Mouse (Mus musculus) megakaryocyte, embryonic 14.5 days (primary cell): ENCODE measurements at regions not wholly inside any gene's neighbourhood (a gene's known extent, or its start where the extent isn't known, plus 50 kb on each side); places are given as distances from the start of the nearest gene placed in this dataset.
"Not testable (repeated sequence)": the region's sequence is repeated elsewhere in the genome, so short reads cannot be mapped to it uniquely, and the experiment has no call there.

ENCODE experiments used
- H3K27me3 ChIP-seq: replicated peaks from 2 replicates; pipeline ENCODE3; 2012; ENCODE audit warnings: inconsistent platforms
- H3K36me3 ChIP-seq: replicated peaks from 2 replicates; pipeline ENCODE3; 2012; ENCODE audit warnings: low read length, inconsistent platforms, mixed read lengths
- H3K4me1 ChIP-seq: 2 replicates; pipeline ENCODE4 v1.6.1; 2012; ENCODE audit warnings: inconsistent platforms
- H3K4me3 ChIP-seq: replicated peaks from 2 replicates; pipeline ENCODE3; 2012; ENCODE audit warnings: moderate library complexity, mild to moderate bottlenecking, inconsistent platforms
- H3K9me3 ChIP-seq: 2 replicates; pipeline ENCODE4 v1.6.1; 2012; ENCODE audit warnings: inconsistent platforms
- FLI1 ChIP-seq: IDR thresholded peaks from 2 replicates; pipeline ENCODE4 v1.6.1; 2012; ENCODE audit warnings: low read length, inconsistent platforms, mixed read lengths
- GATA1 ChIP-seq: IDR thresholded peaks from 3 replicates; pipeline ENCODE4 v1.6.1; 2012; ENCODE audit warnings: mixed read lengths, low read length, inconsistent platforms, borderline replicate concordance

DNA sequence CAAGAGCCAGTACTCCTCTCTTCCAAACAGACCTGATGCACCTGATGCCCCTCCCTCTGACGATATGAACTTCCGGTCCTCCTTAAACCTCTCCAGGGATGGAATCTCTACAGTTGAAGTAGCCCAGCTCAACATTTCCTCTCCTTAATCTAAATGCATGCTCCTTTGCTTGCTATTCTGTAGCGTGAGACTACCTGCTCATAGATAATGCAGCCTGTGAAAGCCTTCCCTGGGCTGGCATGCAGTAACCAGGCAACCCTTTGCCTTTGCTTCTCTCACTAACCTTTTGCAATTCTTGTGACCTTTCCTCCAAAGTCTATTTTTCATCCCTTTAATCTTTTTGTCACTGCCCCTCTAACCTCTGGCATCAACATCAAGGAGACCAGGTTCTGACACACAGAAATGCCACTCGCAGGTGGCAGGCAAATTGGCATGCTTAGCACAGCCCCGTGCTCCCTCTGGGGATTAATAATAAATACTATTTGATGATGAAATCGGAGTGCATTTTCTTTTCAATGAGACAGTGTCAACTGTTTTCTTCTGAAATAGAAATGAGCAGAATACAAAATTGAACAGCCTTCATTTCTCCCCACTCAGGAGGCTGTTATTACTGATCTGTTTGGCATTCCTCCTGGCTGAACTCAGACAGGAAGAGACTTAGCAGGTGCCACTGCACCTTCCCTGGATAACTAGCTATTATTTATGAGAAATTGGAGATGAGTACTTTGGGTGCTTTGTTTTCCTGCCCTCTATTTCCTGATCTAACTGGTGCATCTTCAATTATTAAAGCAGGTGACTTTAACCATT lies 249.8 kb upstream of the Pbx1 start:
- no peak overlapping the region for H3K4me3 ChIP-seq
- 0 out of 2 replicates have a peak, but pooled peaks cover 3% of the 10 kb centered on the region for H3K9me3 ChIP-seq
- H3K36me3 ChIP-seq: no peaks in the 10 kb centered on the region
- H3K4me1 ChIP-seq: no peaks in the 10 kb centered on the region
- TF ChIP-seq FLI1 (no peak), GATA1 (no peak)
- no peaks in the 10 kb centered on the region for H3K27me3 ChIP-seq

DNA sequence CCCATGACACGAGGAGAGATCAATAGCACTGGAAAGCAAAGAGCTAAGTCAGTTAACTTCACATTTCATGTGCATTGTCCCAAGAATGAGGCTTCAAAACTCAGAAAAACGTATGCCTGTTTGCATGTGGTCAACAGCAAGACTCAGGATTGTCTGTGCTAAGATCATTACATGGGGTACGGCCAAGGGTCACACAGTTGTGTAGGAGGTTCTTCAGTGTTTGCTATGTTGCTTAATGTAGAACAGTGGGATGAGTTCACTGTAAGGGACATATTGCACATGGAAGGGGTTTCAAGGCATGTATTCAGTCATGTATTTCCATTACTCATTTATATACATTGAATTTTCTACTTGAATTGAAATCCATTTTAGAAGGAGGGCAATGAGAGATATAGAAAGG lies 248.6 kb upstream of the Pbx1 start:
- no peaks in the 10 kb centered on the region for H3K36me3 ChIP-seq
- 0 out of 2 replicates have a peak, but pooled peaks cover 4% of the 10 kb centered on the region for H3K9me3 ChIP-seq
- no peaks in the 10 kb centered on the region for H3K27me3 ChIP-seq
- TF ChIP-seq GATA1: no peak
- TF ChIP-seq FLI1: no peak
- H3K4me1 ChIP-seq: no peaks in the 10 kb centered on the region
- H3K4me3 ChIP-seq: no peak overlapping the region

DNA sequence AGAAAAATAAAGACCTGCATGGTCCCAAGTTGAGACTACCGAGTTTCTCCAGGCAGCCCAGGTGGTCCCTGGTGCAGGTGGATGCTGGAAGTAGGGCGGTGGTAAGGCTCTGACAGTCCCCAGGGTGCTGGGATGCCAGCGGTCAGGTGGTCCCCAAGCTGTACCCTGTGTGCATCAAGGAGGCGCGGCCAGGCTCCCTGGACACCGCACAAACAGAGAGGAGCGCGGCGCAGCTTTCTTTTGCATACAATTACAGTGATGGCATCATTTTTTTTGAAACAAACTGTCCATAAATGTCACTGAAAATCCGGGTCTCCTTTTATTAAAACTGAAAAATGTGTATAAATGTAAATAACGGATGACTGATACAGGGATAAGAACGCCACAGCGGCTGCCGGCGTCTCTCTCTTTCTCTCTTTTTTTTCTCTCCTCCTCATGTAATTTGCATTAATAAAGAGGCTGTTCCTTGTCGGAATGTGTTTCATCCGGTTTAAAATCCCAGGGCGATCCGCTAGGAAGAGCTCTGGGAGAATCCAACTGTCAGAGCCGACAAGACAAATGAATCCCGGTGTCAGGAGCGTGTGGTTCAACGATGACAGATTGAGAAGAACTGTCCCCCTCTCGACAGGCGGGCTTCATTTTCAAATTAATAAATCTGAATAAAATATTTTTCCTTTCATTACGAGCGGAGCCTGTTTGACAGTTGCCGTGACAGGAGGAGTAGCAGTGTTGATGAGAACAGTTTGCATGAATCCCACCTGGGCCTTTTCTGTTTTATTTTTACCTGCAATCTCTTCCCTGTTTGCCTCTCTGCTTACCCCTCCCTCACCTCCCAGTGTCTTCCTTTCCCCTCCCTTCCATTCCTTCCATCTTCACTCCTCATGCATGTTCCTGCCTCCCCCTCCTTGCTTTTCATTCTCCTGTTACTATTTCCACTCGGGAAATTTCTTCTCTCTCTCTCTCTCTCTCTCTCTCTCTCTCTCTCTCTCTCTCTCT lies 244.6 kb upstream of the Pbx1 start:
- 0 out of 2 replicates have a peak, but pooled peaks cover 7% of the 10 kb centered on the region for H3K9me3 ChIP-seq
- no peak overlapping the region for H3K4me3 ChIP-seq
- H3K27me3 ChIP-seq: no peaks in the 10 kb centered on the region
- H3K4me1 ChIP-seq: no peaks in the 10 kb centered on the region
- TF ChIP-seq GATA1 (no peak), FLI1 (no peak)
- no peaks in the 10 kb centered on the region for H3K36me3 ChIP-seq

DNA sequence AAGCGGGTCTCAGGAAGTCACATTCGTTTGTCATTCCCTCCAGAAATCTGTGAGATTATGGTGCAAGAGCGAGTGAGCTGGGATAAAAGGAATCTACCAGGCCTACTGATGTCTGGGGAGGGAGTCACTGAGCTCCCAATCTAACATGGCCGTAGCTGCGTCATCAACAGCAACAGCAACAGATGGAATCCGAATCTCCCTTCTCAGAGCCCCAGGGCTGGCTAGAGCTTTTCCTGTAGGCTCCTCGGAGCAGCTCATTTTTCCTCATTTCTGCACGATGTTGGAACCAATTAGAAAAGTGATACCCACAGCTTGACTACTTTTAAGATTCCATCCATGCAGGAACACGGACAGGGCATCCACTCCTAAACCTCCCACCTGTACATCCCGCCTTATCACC lies 243.7 kb upstream of the Pbx1 start:
- no peaks in the 10 kb centered on the region for H3K4me1 ChIP-seq
- no peak overlapping the region for H3K4me3 ChIP-seq
- H3K27me3 ChIP-seq: no peaks in the 10 kb centered on the region
- 0 out of 2 replicates have a peak, but pooled peaks cover 7% of the 10 kb centered on the region for H3K9me3 ChIP-seq
- no peak for TF ChIP-seq FLI1
- TF ChIP-seq GATA1: no peak
- no peaks in the 10 kb centered on the region for H3K36me3 ChIP-seq

DNA sequence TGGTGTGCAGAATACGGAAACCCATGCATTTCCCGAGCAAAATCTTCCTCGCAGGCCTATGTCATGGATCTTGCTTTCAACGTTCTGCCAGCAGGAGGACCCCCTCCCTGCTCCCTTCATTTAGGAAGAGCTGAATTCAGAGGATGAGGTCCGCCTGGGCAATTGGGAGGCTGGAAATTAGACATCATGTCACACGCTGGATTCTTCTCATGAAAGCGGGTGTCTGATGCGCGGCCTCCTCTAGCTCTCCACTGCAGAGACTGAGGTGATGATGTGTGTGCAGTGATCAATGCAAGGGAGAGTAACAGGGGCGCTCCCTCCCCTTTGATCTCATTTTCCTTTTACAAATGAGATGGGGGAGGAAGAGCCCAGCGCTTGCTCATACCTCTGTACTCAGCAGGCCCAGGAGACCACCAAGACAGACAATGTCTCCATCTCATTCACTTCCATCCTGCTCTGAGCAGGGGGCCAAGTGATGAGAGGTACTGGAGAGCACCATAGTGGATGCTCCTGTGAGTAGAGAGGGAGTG lies 230.8 kb upstream of the Pbx1 start:
- TF ChIP-seq GATA1 (no peak), FLI1 (no peak)
- no peaks in the 10 kb centered on the region for H3K9me3 ChIP-seq
- H3K27me3 ChIP-seq: no peaks in the 10 kb centered on the region
- no peaks in the 10 kb centered on the region for H3K36me3 ChIP-seq
- H3K4me3 ChIP-seq: no peak overlapping the region
- no peaks in the 10 kb centered on the region for H3K4me1 ChIP-seq

DNA sequence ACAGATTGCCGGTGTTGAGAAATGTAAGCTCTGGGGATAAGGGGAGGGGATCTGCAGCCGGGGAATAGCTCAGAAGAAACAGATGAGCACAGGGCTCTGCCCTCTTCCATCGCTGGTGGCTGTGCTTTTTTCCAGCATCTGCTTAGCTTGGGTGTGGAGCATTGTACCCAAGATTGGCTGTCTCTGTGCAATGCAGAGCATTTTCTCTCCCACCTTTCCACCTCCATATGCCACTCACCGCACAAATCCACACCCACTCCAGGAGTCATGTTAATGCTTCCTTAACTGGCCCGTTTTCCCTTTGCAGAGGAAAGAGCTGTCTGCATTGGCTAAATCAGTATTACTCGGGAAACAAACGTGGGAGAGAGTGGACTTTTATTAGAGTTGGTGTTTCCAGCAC lies 228.9 kb upstream of the Pbx1 start:
- Histone ChIP-seq H3K9me3 (no peaks in the 10 kb centered on the region), H3K36me3 (no peaks in the 10 kb centered on the region), H3K27me3 (no peaks in the 10 kb centered on the region), H3K4me1 (no peaks in the 10 kb centered on the region), H3K4me3 (no peak overlapping the region)
- TF ChIP-seq GATA1: no peak
- no peak for TF ChIP-seq FLI1

DNA sequence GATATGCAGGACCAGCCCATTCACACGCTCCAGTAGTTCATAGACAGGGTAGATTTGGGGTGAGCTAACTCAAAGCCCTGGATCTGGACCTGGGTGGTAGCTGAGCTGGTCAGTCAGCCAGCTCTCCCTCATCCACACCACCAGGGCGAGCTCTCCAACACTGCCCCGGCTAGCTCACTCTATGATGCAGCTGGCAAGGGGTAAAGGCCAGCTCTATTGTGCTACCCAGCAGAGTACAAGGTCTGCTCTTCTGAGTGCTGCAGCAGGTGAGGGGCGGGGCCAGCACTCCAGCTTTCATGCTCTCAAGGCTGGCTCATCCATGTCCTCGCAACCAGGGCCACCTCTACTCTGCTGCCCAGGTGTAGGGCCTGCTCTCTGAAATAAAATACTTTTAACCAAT lies 227.5 kb upstream of the Pbx1 start:
- Histone ChIP-seq H3K27me3 (no peaks in the 10 kb centered on the region), H3K4me3 (no peak overlapping the region), H3K36me3 (no peaks in the 10 kb centered on the region), H3K4me1 (no peaks in the 10 kb centered on the region), H3K9me3 (no peaks in the 10 kb centered on the region)
- TF ChIP-seq GATA1 (no peak), FLI1 (no peak)

DNA sequence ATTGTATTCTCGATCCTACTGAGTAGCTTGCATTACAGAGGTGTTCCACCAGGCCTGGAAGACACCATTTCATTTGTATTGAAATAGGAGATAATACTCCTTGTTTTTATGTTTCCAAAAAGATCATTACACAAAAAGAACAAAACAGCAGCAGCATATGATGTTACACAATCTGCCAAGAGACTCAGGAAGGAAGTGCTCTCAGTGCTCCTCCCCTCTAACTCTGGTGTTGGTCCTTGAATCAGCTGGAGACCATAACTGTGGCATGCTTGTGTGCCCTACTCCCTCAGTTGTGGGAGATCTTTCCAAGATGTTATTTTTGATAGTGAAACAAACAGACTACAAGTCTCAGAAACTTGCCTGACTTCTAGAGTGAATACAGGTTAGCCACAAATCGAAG lies 200.8 kb upstream of the Pbx1 start:
- H3K27me3 ChIP-seq: no peaks in the 10 kb centered on the region
- H3K9me3 ChIP-seq: no peaks in the 10 kb centered on the region
- no peak overlapping the region for H3K4me3 ChIP-seq
- TF ChIP-seq GATA1 (no peak), FLI1 (no peak)
- no peaks in the 10 kb centered on the region for H3K36me3 ChIP-seq
- no peaks in the 10 kb centered on the region for H3K4me1 ChIP-seq

DNA sequence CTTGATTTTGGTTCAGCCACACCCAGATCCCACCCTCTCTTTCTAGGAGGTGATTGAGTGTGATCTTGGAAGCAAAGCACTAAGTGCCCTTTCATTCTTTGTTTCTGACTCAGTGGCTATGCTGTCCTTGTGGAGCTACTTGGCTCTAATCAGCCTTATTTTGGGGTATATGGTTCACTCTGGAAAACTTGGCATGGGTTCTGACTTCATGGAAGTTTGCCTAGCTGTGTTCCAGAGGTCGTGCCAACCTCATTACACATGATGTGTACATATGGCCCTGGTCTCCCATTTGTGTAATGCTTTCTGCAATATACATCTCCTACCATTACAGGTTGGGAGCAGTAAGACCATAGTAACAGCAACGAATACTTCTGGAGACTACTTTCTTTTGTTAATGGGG lies 199.9 kb upstream of the Pbx1 start:
- no peaks in the 10 kb centered on the region for H3K36me3 ChIP-seq
- no peaks in the 10 kb centered on the region for H3K27me3 ChIP-seq
- no peaks in the 10 kb centered on the region for H3K4me1 ChIP-seq
- TF ChIP-seq GATA1 (no peak), FLI1 (no peak)
- no peaks in the 10 kb centered on the region for H3K9me3 ChIP-seq
- H3K4me3 ChIP-seq: no peak overlapping the region

DNA sequence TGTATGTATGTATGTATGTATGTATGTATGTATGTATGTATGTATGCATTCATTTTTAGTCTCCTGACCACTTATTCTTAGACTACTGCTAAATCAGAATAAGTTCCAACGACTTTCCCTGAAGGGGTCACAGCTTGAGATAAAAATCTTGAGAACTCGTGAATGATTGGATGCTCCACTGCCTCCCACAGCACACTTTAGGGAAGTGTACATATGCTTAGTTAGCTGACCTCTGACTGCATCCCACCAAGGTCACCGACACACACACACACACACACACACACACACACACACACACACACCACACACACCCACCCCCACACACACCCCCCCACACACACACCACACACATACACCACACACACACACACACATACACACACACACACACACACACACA lies 169.9 kb upstream of the Pbx1 start:
- H3K36me3 ChIP-seq, H3K4me1 ChIP-seq, H3K9me3 ChIP-seq, H3K4me3 ChIP-seq, H3K27me3 ChIP-seq: not testable (repeated sequence)
